Mouse (Mus musculus): ENCODE measurements around the gene Ogfr. TPM values are rescaled to one million over a fixed set of nuclear protein-coding genes. Genes with fewer than 3 reads are reported as not detected.
A peak's percentile ranks its signal among the peaks of the same experiment; 100 is the strongest.

The Ogfr gene
- polyA plus RNA-seq, 1 experiment = 54.2 TPM

GRCm38 (mm10) chr2:180582481-180583153 lies 6.4 kb upstream of the Ogfr start:
- H3K4me3 ChIP-seq (replicated peaks; ENCODE audit: insufficient read depth, low read depth, low read length) = peak overlapping the region; percentile 83
- peaks cover 9% of the 10 kb centered on the region for H3K4me1 ChIP-seq (ENCODE audit: control insufficient read depth, insufficient read depth, low read length)
- under 1% methylated on average over 57 of the region's 57 CpGs for WGBS
- H3K27ac ChIP-seq (ENCODE audit: insufficient read depth, low read length) = peak overlapping the region; percentile 63; the same call in 1 of the 2 replicates
- H3K27me3 ChIP-seq (ENCODE audit: control insufficient read depth, insufficient read depth, low read length) = no peaks in the 10 kb centered on the region
- TF ChIP-seq POLR2A (IDR thresholded peaks at IDR 0.05; ENCODE audit: borderline replicate concordance, insufficient read depth, low read length) = peak; percentile 83
- peak; percentile 88 for TF ChIP-seq CTCF (IDR thresholded peaks at IDR 0.05; ENCODE audit: borderline replicate concordance, insufficient read depth, low read depth, low read length)
- DNase-seq = peak; percentile 97 to 99

- TF ChIP-seq CTCF (IDR thresholded peaks at IDR 0.05; ENCODE audit: borderline replicate concordance, insufficient read depth, low read depth, low read length) = no peak
- TF ChIP-seq POLR2A (IDR thresholded peaks at IDR 0.05; ENCODE audit: borderline replicate concordance, insufficient read depth, low read length) = no peak
- peak in 1 of 2 experiments; percentile 27 for DNase-seq
- 7% methylated on average over 7 of the region's 7 CpGs for WGBS
- H3K27ac ChIP-seq (ENCODE audit: insufficient read depth, low read length) = no peak overlapping the region
- no peaks in the 10 kb centered on the region for H3K27me3 ChIP-seq (ENCODE audit: control insufficient read depth, insufficient read depth, low read length)
- H3K4me1 ChIP-seq (ENCODE audit: control insufficient read depth, insufficient read depth, low read length) = peaks cover 9% of the 10 kb centered on the region
- peak overlapping the region; percentile 83 for H3K4me3 ChIP-seq (replicated peaks; ENCODE audit: insufficient read depth, low read depth, low read length)
These were observed 5.9 kb upstream of the Ogfr start for GRCm38 (mm10) chr2:180583154-180583507.

GRCm38 (mm10) chr2:180588736-180589122 lies 316 bp upstream of the Ogfr start:
- TF ChIP-seq CTCF (IDR thresholded peaks at IDR 0.05; ENCODE audit: borderline replicate concordance, insufficient read depth, low read depth, low read length) (no peak), POLR2A (IDR thresholded peaks at IDR 0.05; ENCODE audit: borderline replicate concordance, insufficient read depth, low read length) (no peak)
- no peaks in the 10 kb centered on the region for H3K27me3 ChIP-seq (ENCODE audit: control insufficient read depth, insufficient read depth, low read length)
- peaks cover 6% of the 10 kb centered on the region; the same call in 1 of the 2 replicates for H3K4me1 ChIP-seq (ENCODE audit: control insufficient read depth, insufficient read depth, low read length)
- no peak for DNase-seq
- H3K27ac ChIP-seq (ENCODE audit: insufficient read depth, low read length) = peak overlapping the region; percentile 52; the same call in 1 of the 2 replicates
- H3K4me3 ChIP-seq (replicated peaks; ENCODE audit: insufficient read depth, low read depth, low read length) = peak overlapping the region; percentile 83
- 43% methylated on average over 6 of the region's 6 CpGs for WGBS

GRCm38 (mm10) chr2:180597490-180597889 lies 8.4 kb downstream of the Ogfr start, which contains the start of gene Col9a3:
Col9a3 (plus strand) TSS chr2:180597790.
- TF ChIP-seq CTCF (IDR thresholded peaks at IDR 0.05; ENCODE audit: borderline replicate concordance, insufficient read depth, low read depth, low read length) = no peak
- TF ChIP-seq POLR2A (IDR thresholded peaks at IDR 0.05; ENCODE audit: borderline replicate concordance, insufficient read depth, low read length) = no peak
- 84% methylated on average over 4 of the region's 4 CpGs for WGBS
- peaks cover 19% of the 10 kb centered on the region for H3K4me1 ChIP-seq (ENCODE audit: control insufficient read depth, insufficient read depth, low read length)
- DNase-seq = no peak
- no peaks in the 10 kb centered on the region for H3K27me3 ChIP-seq (ENCODE audit: control insufficient read depth, insufficient read depth, low read length)
- peak within 1 kb of the TSS; percentile 3 for H3K4me3 ChIP-seq (replicated peaks; ENCODE audit: insufficient read depth, low read depth, low read length)
- H3K27ac ChIP-seq (ENCODE audit: insufficient read depth, low read length) = no peak within 1 kb of the TSS

- Histone ChIP-seq H3K4me3 (replicated peaks; ENCODE audit: insufficient read depth, low read depth, low read length) (peak overlapping the region; percentile 3), H3K4me1 (ENCODE audit: control insufficient read depth, insufficient read depth, low read length) (peaks cover 19% of the 10 kb centered on the region), H3K27ac (ENCODE audit: insufficient read depth, low read length) (no peak overlapping the region), H3K27me3 (ENCODE audit: control insufficient read depth, insufficient read depth, low read length) (no peaks in the 10 kb centered on the region)
- TF ChIP-seq POLR2A (IDR thresholded peaks at IDR 0.05; ENCODE audit: borderline replicate concordance, insufficient read depth, low read length) = no peak
- no peak for TF ChIP-seq CTCF (IDR thresholded peaks at IDR 0.05; ENCODE audit: borderline replicate concordance, insufficient read depth, low read depth, low read length)
- 7% methylated on average over 40 of the region's 41 CpGs for WGBS
- DNase-seq = peak; percentile 39 to 41
These were observed 9.2 kb downstream of the Ogfr start for GRCm38 (mm10) chr2:180598157-180598705.

GRCm38 (mm10) chr2:180600569-180601021 lies 11.6 kb downstream of the Ogfr start:
- no peak overlapping the region for H3K4me3 ChIP-seq (replicated peaks; ENCODE audit: insufficient read depth, low read depth, low read length)
- H3K27me3 ChIP-seq (ENCODE audit: control insufficient read depth, insufficient read depth, low read length) = no peaks in the 10 kb centered on the region
- peak; percentile 63 to 80 for DNase-seq
- TF ChIP-seq POLR2A (IDR thresholded peaks at IDR 0.05; ENCODE audit: borderline replicate concordance, insufficient read depth, low read length) (no peak), CTCF (IDR thresholded peaks at IDR 0.05; ENCODE audit: borderline replicate concordance, insufficient read depth, low read depth, low read length) (no peak)
- WGBS = 4% methylated on average over 8 of the region's 9 CpGs
- peaks cover 19% of the 10 kb centered on the region for H3K4me1 ChIP-seq (ENCODE audit: control insufficient read depth, insufficient read depth, low read length)
- H3K27ac ChIP-seq (ENCODE audit: insufficient read depth, low read length) = no peak overlapping the region

GRCm38 (mm10) chr2:180604781-180605180 lies 15.7 kb downstream of the Ogfr start:
- 46% methylated on average over 6 of the region's 6 CpGs for WGBS
- H3K4me1 ChIP-seq (ENCODE audit: control insufficient read depth, insufficient read depth, low read length) = peaks cover 13% of the 10 kb centered on the region
- H3K4me3 ChIP-seq (replicated peaks; ENCODE audit: insufficient read depth, low read depth, low read length) = no peak overlapping the region
- H3K27ac ChIP-seq (ENCODE audit: insufficient read depth, low read length) = no peak overlapping the region
- no peak for TF ChIP-seq CTCF (IDR thresholded peaks at IDR 0.05; ENCODE audit: borderline replicate concordance, insufficient read depth, low read depth, low read length)
- no peaks in the 10 kb centered on the region for H3K27me3 ChIP-seq (ENCODE audit: control insufficient read depth, insufficient read depth, low read length)
- DNase-seq = no peak

- no peak for TF ChIP-seq POLR2A (IDR thresholded peaks at IDR 0.05; ENCODE audit: borderline replicate concordance, insufficient read depth, low read length)
- no peak for TF ChIP-seq CTCF (IDR thresholded peaks at IDR 0.05; ENCODE audit: borderline replicate concordance, insufficient read depth, low read depth, low read length)
- no peaks in the 10 kb centered on the region for H3K27me3 ChIP-seq (ENCODE audit: control insufficient read depth, insufficient read depth, low read length)
- DNase-seq = no peak
- WGBS = 90% methylated on average over 4 of the region's 4 CpGs
- no peaks in the 10 kb centered on the region for H3K4me1 ChIP-seq (ENCODE audit: control insufficient read depth, insufficient read depth, low read length)
- H3K4me3 ChIP-seq (replicated peaks; ENCODE audit: insufficient read depth, low read depth, low read length) = no peak overlapping the region
- H3K27ac ChIP-seq (ENCODE audit: insufficient read depth, low read length) = no peak overlapping the region
These were observed 21.2 kb downstream of the Ogfr start for GRCm38 (mm10) chr2:180610283-180610682.
